Mouse (Mus musculus): Measurements from ENCODE around the gene Ccdc163. TPM values are rescaled to one million over a fixed set of nuclear protein-coding genes. Genes with fewer than 3 reads are reported as not detected.

The Ccdc163 gene
- polyA plus RNA-seq, 1 experiment from 2014 or later = 13.2 TPM

GRCm38 (mm10) chr4:116780541-116780940, 72.2 kb downstream of the Ccdc163 start:
- H3K4me3 ChIP-seq = no peak overlapping the region
- 69% methylated on average over 2 of the region's 2 CpGs for WGBS
- H3K36me3 ChIP-seq = no peaks in the 10 kb centered on the region
- H3K27ac ChIP-seq = no peak overlapping the region
- no peaks in the 10 kb centered on the region for H3K27me3 ChIP-seq
- no peak for ATAC-seq (replicated peaks; ENCODE audit: insufficient number of reproducible peaks, insufficient read depth, low FRiP score, low read depth)
- H3K4me1 ChIP-seq (replicated peaks) = no peaks in the 10 kb centered on the region
- H3K9me3 ChIP-seq (replicated peaks) = no peaks in the 10 kb centered on the region
- no peak overlapping the region for H3K9ac ChIP-seq
- H3K4me2 ChIP-seq = no peak overlapping the region

- Histone ChIP-seq H3K4me1 (replicated peaks) (no peaks in the 10 kb centered on the region), H3K4me2 (no peak overlapping the region), H3K27ac (no peak overlapping the region), H3K36me3 (no peaks in the 10 kb centered on the region), H3K4me3 (no peak overlapping the region), H3K9me3 (replicated peaks) (no peaks in the 10 kb centered on the region), H3K27me3 (no peaks in the 10 kb centered on the region), H3K9ac (no peak overlapping the region)
- no peak for ATAC-seq (replicated peaks; ENCODE audit: insufficient number of reproducible peaks, insufficient read depth, low FRiP score, low read depth)
- WGBS = 44% methylated on average over 2 of the region's 2 CpGs
Measured at GRCm38 (mm10) chr4:116781366-116781765, 73.1 kb downstream of the Ccdc163 start.

- H3K36me3 ChIP-seq = no peaks in the 10 kb centered on the region
- no peak overlapping the region for H3K4me2 ChIP-seq
- H3K9ac ChIP-seq = no peak overlapping the region
- no peaks in the 10 kb centered on the region for H3K4me1 ChIP-seq (replicated peaks)
- no peaks in the 10 kb centered on the region for H3K27me3 ChIP-seq
- 32% methylated on average over 8 of the region's 8 CpGs for WGBS
- H3K4me3 ChIP-seq = no peak overlapping the region
- no peaks in the 10 kb centered on the region for H3K9me3 ChIP-seq (replicated peaks)
- H3K27ac ChIP-seq = no peak overlapping the region
- no peak for ATAC-seq (replicated peaks; ENCODE audit: insufficient number of reproducible peaks, insufficient read depth, low FRiP score, low read depth)
Measured at GRCm38 (mm10) chr4:116782171-116782570, 73.9 kb downstream of the Ccdc163 start.

- no peak overlapping the region for H3K27ac ChIP-seq
- no peak overlapping the region for H3K9ac ChIP-seq
- 88% methylated on average over 1 of the region's 1 CpGs for WGBS
- no peak overlapping the region for H3K4me2 ChIP-seq
- H3K27me3 ChIP-seq = no peaks in the 10 kb centered on the region
- no peaks in the 10 kb centered on the region for H3K36me3 ChIP-seq
- ATAC-seq (replicated peaks; ENCODE audit: insufficient number of reproducible peaks, insufficient read depth, low FRiP score, low read depth) = no peak
- H3K9me3 ChIP-seq (replicated peaks) = no peaks in the 10 kb centered on the region
- no peaks in the 10 kb centered on the region for H3K4me1 ChIP-seq (replicated peaks)
- no peak overlapping the region for H3K4me3 ChIP-seq
Measured at GRCm38 (mm10) chr4:116786587-116786986, 78.3 kb downstream of the Ccdc163 start.

GRCm38 (mm10) chr4:116787985-116788760, 79.9 kb downstream of the Ccdc163 start:
- H3K27me3 ChIP-seq = no peaks in the 10 kb centered on the region
- H3K9me3 ChIP-seq (replicated peaks) = no peaks in the 10 kb centered on the region
- H3K9ac ChIP-seq = no peak overlapping the region
- H3K36me3 ChIP-seq = no peaks in the 10 kb centered on the region
- H3K4me3 ChIP-seq = no peak overlapping the region
- no peak for ATAC-seq (replicated peaks; ENCODE audit: insufficient number of reproducible peaks, insufficient read depth, low FRiP score, low read depth)
- no peak overlapping the region for H3K27ac ChIP-seq
- no peaks in the 10 kb centered on the region for H3K4me1 ChIP-seq (replicated peaks)
- no peak overlapping the region for H3K4me2 ChIP-seq
- 38% methylated on average over 7 of the region's 7 CpGs for WGBS

- Histone ChIP-seq H3K4me3 (no peak overlapping the region), H3K9ac (no peak overlapping the region), H3K4me1 (replicated peaks) (no peaks in the 10 kb centered on the region), H3K36me3 (no peaks in the 10 kb centered on the region), H3K27me3 (no peaks in the 10 kb centered on the region), H3K27ac (no peak overlapping the region), H3K9me3 (replicated peaks) (no peaks in the 10 kb centered on the region), H3K4me2 (no peak overlapping the region)
- 10% methylated on average over 3 of the region's 3 CpGs for WGBS
- no peak for ATAC-seq (replicated peaks; ENCODE audit: insufficient number of reproducible peaks, insufficient read depth, low FRiP score, low read depth)
Measured at GRCm38 (mm10) chr4:116788956-116789355, 80.6 kb downstream of the Ccdc163 start.

GRCm38 (mm10) chr4:116792453-116792852, 84.1 kb downstream of the Ccdc163 start:
- no peak overlapping the region for H3K4me2 ChIP-seq
- no peaks in the 10 kb centered on the region for H3K9me3 ChIP-seq (replicated peaks)
- peaks cover 9% of the 10 kb centered on the region for H3K4me1 ChIP-seq (replicated peaks)
- no peak overlapping the region for H3K27ac ChIP-seq
- no peak for ATAC-seq (replicated peaks; ENCODE audit: insufficient number of reproducible peaks, insufficient read depth, low FRiP score, low read depth)
- H3K4me3 ChIP-seq = no peak overlapping the region
- H3K36me3 ChIP-seq = no peaks in the 10 kb centered on the region
- WGBS = 89% methylated on average over 8 of the region's 8 CpGs
- H3K27me3 ChIP-seq = no peaks in the 10 kb centered on the region
- no peak overlapping the region for H3K9ac ChIP-seq

GRCm38 (mm10) chr4:116794273-116794672, 86.0 kb downstream of the Ccdc163 start:
- Histone ChIP-seq H3K4me3 (no peak overlapping the region), H3K27ac (no peak overlapping the region), H3K9me3 (replicated peaks) (no peaks in the 10 kb centered on the region), H3K36me3 (no peaks in the 10 kb centered on the region), H3K4me1 (replicated peaks) (peaks cover 9% of the 10 kb centered on the region), H3K9ac (no peak overlapping the region), H3K27me3 (no peaks in the 10 kb centered on the region), H3K4me2 (no peak overlapping the region)
- WGBS = 75% methylated on average over 2 of the region's 2 CpGs
- ATAC-seq (replicated peaks; ENCODE audit: insufficient number of reproducible peaks, insufficient read depth, low FRiP score, low read depth) = no peak

GRCm38 (mm10) chr4:116796442-116797110, 88.3 kb downstream of the Ccdc163 start:
- 39% methylated on average over 1 of the region's 1 CpGs for WGBS
- H3K4me1 ChIP-seq (replicated peaks) = peaks cover 9% of the 10 kb centered on the region
- H3K27me3 ChIP-seq = no peaks in the 10 kb centered on the region
- ATAC-seq (replicated peaks; ENCODE audit: insufficient number of reproducible peaks, insufficient read depth, low FRiP score, low read depth) = peak; percentile 85
- no peak overlapping the region for H3K9ac ChIP-seq
- no peaks in the 10 kb centered on the region for H3K36me3 ChIP-seq
- H3K9me3 ChIP-seq (replicated peaks) = no peaks in the 10 kb centered on the region
- H3K4me2 ChIP-seq = peak overlapping the region; percentile 29; the same call in 1 of the 2 replicates
- peak overlapping the region; percentile 84 for H3K27ac ChIP-seq
- no peak overlapping the region for H3K4me3 ChIP-seq

- no peaks in the 10 kb centered on the region for H3K9me3 ChIP-seq (replicated peaks)
- no peaks in the 10 kb centered on the region for H3K27me3 ChIP-seq
- no peak overlapping the region for H3K27ac ChIP-seq
- peaks cover 9% of the 10 kb centered on the region for H3K4me1 ChIP-seq (replicated peaks)
- H3K9ac ChIP-seq = no peak overlapping the region
- no peak overlapping the region for H3K4me3 ChIP-seq
- no peak for ATAC-seq (replicated peaks; ENCODE audit: insufficient number of reproducible peaks, insufficient read depth, low FRiP score, low read depth)
- H3K4me2 ChIP-seq = no peak overlapping the region
- peaks cover 30% of the 10 kb centered on the region for H3K36me3 ChIP-seq
- WGBS = 39% methylated on average over 5 of the region's 5 CpGs
Measured at GRCm38 (mm10) chr4:116799901-116800300, 91.6 kb downstream of the Ccdc163 start.
